Mouse (Mus musculus) bone marrow, adult 2 months (tissue): ENCODE measurements around the gene Nrxn1. TPM values are rescaled to one million over a fixed set of nuclear protein-coding genes. Genes with fewer than 3 reads are reported as not detected.

Experiments used
- H3K27ac ChIP-seq: fragments of 200-500 bp; 2 replicates; pipeline ENCODE4 v1.5.1; 2012; ENCODE audit warnings: low read depth, mild to moderate bottlenecking, control low read depth, inconsistent platforms, low read length; ENCODE audit not compliant: control insufficient read depth, poor library complexity, insufficient read depth
- H3K4me1 ChIP-seq: fragments of 200-500 bp; 2 replicates; pipeline ENCODE4 v1.6.1; 2011; ENCODE audit warnings: low read length; ENCODE audit not compliant: control insufficient read depth, insufficient read depth
- H3K4me3 ChIP-seq: fragments of 200-500 bp; replicated peaks from 2 replicates; pipeline ENCODE3; 2011; ENCODE audit warnings: mild to moderate bottlenecking, low read depth, low read length, control low read depth; ENCODE audit not compliant: control insufficient read depth
- CTCF ChIP-seq: fragments of 200-500 bp; IDR thresholded peaks from 2 replicates; pipeline ENCODE4 v1.5.1; 2011; ENCODE audit warnings: low read length, control low read depth; ENCODE audit not compliant: control insufficient read depth, insufficient read depth
- POLR2A ChIP-seq: fragments of 200-500 bp; IDR thresholded peaks from 2 replicates; pipeline ENCODE4 v1.6.1; 2011; ENCODE audit warnings: low read depth, mild to moderate bottlenecking, control low read depth, low read length, borderline replicate concordance; ENCODE audit not compliant: control insufficient read depth
- WGBS: fragments of 180-500 bp; shearing (Covaris S2); methylation state at CpG from one replicate; pipeline ENCODE4 v1.1.7; 2018; 5-methylcytosine and 5-hydroxymethylcytosine counted together
- polyA plus RNA-seq: library from polyadenylated mRNA; stranded (reverse); fragments of >200 nt; gene quantifications from 2 replicates; pipeline ENCODE4 v1.2.4, GENCODE M21; 2011; ENCODE audit warnings: low replicate concordance; ENCODE audit not compliant: missing spikeins, insufficient read depth, insufficient read length

Gene Nrxn1
- polyA plus RNA-seq, 1 experiment: not detected

DNA sequence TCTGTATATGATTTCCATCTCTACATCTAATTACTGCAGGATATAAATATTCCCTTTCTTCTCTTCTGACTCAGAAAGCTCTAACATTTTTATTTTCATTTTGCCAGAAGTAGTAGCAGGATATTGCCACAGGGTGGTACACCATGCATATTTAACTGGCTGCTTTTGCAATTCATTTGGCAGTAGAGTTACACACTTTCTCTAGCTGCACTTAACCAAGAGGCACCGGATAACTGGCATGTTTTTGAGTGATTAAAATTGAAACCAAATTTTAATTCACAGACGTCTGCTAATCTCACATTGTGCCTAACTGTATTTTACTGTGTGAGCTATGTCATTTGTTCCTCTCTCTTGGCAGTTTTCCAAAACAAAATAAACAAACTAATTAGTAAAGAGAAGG is 464.4 kb downstream of the Nrxn1 start:
- Histone ChIP-seq H3K27ac (no peak overlapping the region), H3K4me3 (no peak overlapping the region), H3K4me1 (no peaks in the 10 kb centered on the region)
- no peak for TF ChIP-seq POLR2A
- TF ChIP-seq CTCF: no peak
- 18% methylated on average over 2 of the region's 2 CpGs for WGBS

DNA sequence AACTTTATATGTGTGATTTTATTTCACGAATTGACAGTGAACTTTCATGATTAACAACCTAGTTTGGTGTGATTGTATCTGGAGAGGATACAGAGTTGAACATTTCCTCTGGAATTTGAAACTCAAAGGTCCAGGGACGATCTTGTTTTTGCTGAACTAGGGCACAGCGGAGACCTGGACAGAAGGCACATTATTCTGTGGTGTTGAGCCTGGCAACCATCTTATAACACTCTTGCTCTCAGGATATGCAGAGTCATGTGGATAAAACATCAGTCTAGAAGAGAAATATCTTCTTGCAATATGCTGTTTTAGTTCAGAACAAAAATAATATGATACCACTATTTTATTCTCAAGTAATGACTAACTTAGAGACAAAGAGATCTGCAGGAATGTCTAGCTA is 464.9 kb downstream of the Nrxn1 start:
- Histone ChIP-seq H3K4me3 (no peak overlapping the region), H3K4me1 (no peaks in the 10 kb centered on the region; the same call in 1 of the 2 replicates), H3K27ac (no peak overlapping the region)
- no peak for TF ChIP-seq CTCF
- no peak for TF ChIP-seq POLR2A
- WGBS: 73% methylated on average over 3 of the region's 3 CpGs

DNA sequence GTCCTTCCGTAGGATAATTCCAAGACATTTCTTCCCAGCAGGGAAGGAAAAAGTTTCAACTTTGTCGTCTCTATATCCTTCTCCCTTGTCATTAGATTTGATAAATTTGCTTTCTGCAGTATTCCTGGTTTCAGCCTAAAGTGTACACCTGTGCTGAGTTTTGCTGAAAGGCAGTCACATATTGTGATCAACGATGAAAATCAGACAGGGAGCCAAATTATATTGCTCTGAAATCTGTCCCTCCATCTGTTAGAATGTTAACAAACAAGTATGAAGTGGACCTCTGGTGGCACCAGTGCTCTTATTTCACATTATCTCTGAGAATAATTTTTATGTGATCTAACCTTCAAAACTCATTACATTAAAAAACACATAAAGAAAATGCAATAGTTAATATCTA is 465.5 kb downstream of the Nrxn1 start:
- TF ChIP-seq CTCF: no peak
- no peak for TF ChIP-seq POLR2A
- no peak overlapping the region for H3K27ac ChIP-seq
- no peak overlapping the region for H3K4me3 ChIP-seq
- H3K4me1 ChIP-seq: no peaks in the 10 kb centered on the region; the same call in 1 of the 2 replicates
- 79% methylated on average over 3 of the region's 3 CpGs for WGBS

DNA sequence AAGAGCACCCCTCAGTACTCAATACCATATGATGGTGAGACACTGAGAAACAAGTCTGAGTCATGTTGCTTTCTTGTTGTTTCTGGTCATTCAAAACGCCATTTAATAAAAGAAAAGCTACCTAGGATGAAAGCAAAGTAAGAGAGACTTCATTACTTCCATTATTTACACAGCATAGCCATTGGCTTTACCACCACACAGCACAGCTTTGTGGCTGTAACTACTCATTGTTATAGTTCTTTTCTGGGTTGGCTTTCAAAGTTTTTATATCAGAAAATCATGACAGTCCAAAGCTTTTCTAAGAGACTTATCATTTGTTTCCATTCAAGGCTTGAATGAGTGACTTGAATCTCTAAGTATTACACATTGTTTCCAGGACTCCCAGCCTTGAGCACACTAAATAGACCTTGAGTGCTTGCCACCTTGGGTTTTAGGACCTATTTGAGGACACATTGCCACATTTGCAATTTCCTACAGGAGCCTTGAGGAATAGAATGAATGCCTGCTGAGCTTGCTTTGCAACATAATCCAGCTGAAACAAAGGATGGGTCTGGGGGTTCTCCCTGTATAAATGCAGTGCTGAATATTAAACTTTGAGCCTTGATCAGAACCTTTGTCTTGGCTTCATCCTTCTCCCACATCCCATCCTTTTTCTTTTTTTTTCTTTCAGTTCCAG is 468.1 kb downstream of the Nrxn1 start:
- no peak overlapping the region for H3K27ac ChIP-seq
- no peak overlapping the region for H3K4me3 ChIP-seq
- TF ChIP-seq POLR2A (no peak), CTCF (no peak)
- 60% methylated on average over 1 of the region's 1 CpGs for WGBS
- no peaks in the 10 kb centered on the region; the same call in 1 of the 2 replicates for H3K4me1 ChIP-seq

DNA sequence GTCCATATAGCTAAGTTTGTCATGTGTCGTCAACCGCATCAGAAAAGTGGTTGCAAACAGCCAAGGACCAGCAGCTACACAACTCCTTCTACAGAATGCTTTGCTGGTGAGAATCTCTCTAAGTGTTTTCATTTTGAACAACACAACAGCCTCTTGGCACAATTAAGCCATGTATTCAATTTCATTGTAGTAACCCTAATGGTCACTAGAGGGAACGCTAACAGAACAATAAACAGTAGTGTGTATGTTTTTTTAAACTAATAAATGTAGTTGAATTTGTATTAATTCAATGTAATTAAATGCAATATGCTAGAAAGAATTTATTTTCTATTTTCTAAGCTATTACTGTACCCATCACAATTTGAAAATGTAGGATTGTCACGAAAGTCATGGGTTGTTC is 471.0 kb downstream of the Nrxn1 start:
- 90% methylated on average over 4 of the region's 4 CpGs for WGBS
- Histone ChIP-seq H3K4me3 (no peak overlapping the region), H3K4me1 (no peaks in the 10 kb centered on the region; the same call in 1 of the 2 replicates), H3K27ac (no peak overlapping the region)
- TF ChIP-seq CTCF: no peak
- no peak for TF ChIP-seq POLR2A

DNA sequence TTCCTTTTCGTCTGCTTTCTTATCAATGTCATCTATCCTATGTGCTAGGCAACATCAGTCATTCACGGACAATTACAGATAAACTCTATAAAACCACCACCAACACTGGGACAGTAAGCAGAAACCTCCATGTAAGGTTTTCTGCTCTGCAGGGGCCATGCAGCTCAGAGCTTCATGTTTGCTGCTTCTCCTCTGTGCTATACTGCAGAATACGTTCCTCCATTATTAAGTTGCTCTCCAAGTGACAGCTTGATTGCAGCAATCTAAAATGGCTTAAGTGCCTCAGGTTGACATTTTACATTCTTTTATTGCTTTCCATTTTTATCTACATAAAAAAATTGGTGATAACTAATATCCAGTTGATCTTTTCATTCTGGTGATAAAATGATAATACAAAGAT is 477.9 kb downstream of the Nrxn1 start:
- Histone ChIP-seq H3K4me1 (no peaks in the 10 kb centered on the region), H3K4me3 (no peak overlapping the region)
- 80% methylated on average over 3 of the region's 3 CpGs for WGBS

DNA sequence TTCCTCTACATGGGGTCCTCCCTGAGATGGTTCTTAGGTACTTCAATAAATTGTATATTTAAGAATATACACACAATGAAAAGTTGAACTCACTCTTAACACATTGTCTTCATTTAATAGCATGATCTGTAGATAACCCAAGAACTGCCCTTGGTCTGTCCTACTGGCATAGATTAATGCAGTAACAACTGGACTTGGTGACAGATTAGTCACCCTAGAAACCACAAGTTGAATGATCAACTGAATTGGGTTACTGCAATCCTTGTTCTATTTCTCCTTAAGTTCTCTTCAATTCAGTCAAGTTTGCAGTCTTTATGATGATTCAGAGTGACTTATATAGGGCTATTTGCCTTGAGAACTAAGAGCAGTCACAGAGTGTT is 485.5 kb downstream of the Nrxn1 start:
- Histone ChIP-seq H3K4me1 (no peaks in the 10 kb centered on the region), H3K27ac (no peak overlapping the region), H3K4me3 (no peak overlapping the region)
- no peak for TF ChIP-seq CTCF
- TF ChIP-seq POLR2A: no peak

More for the DNA sequence above, 477.9 kb downstream of the Nrxn1 start:
- TF ChIP-seq POLR2A (no peak), CTCF (no peak)
- H3K27ac ChIP-seq: no peak overlapping the region

DNA sequence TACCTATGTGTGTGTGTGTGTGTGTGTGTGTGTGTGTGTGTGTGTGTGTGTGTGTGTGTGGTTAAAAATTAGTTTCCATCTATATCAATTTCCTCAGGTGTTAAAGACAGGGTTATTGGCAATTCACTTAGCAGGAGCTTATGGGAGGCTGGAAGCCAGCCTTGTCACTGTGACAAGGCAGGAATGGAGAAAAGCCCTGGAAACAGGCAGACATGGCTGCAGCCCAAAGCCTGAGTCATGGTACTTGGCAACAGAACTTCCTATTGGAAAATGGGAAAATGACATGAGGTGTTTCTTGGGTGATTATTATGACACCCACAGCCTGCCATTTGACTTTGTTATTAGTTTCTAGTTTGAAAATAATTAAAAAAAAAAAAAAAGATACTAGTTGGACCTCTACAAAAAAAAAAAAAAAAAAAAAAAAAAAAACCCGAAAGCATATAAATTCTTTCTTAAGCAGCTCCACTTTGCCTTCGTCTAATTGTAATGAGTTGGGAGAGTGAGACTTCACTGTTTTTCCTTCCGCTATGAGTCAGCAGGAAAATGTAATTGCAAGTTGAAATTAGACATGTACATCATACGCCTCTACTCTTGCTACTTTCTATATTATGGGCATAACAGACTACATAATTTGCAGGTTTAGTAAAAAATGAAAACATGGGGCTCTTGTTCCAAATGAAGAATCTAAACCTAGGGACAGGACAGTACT is 486.0 kb downstream of the Nrxn1 start:
- TF ChIP-seq CTCF (no peak), POLR2A (no peak)
- no peaks in the 10 kb centered on the region for H3K4me1 ChIP-seq
- no peak overlapping the region for H3K27ac ChIP-seq
- WGBS: 76% methylated on average over 4 of the region's 4 CpGs
- H3K4me3 ChIP-seq: no peak overlapping the region

DNA sequence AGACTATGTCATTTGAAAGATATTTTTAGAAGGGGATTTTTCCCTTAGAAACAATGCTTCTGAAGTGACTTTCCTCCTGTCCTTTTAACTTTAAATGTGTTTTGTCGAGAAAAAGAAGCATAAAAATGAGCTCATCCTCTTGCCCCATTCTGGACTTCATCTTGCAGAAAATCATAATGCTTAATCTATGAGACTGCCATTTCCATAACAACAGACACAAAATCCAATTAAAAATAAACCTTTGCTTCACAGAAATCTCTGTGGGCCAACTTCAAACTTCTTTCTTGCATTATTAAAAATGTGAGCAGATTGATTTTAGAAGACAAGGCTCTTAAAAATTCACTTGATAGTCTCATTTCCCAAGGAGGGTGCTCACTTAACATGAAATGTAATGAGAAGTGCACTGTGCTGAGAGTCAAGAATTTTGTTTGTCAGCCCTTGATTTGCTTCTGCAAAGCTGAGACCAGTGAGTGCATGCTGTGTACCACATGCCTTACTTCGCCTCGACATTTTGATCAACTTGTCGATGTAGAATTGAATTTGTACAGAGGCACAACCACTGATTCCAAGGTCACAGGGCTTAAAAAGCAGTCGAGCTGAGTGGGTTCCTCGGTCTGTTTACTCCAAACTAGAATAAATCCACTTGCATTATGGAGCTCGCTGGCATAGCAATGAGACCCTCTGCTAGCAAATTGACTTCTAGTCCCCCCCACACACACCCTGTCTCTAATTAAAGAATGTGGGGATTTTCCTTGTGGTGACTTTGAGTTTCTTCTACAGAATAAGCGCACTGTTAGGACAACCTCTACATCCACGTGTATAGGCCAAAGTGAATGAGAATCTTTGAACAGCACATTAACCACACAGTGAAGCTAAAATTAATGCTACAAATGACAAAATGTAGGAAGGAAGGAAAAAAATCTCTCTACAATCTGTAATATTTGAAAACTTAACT is 493.0 kb downstream of the Nrxn1 start:
- H3K27ac ChIP-seq: no peak overlapping the region
- no peaks in the 10 kb centered on the region for H3K4me1 ChIP-seq
- H3K4me3 ChIP-seq: no peak overlapping the region
- 79% methylated on average over 9 of the region's 9 CpGs for WGBS
- TF ChIP-seq CTCF (no peak), POLR2A (no peak)
